Mouse (Mus musculus) megakaryocyte, embryonic 14.5 days (primary cell): Measurements from ENCODE around the gene Klf3.

ENCODE experiments used
- FLI1 ChIP-seq: IDR thresholded peaks from 2 replicates; pipeline ENCODE4 v1.6.1; 2012; ENCODE audit warnings: low read length, inconsistent platforms, mixed read lengths
- GATA1 ChIP-seq: IDR thresholded peaks from 3 replicates; pipeline ENCODE4 v1.6.1; 2012; ENCODE audit warnings: mixed read lengths, low read length, inconsistent platforms, borderline replicate concordance

DNA sequence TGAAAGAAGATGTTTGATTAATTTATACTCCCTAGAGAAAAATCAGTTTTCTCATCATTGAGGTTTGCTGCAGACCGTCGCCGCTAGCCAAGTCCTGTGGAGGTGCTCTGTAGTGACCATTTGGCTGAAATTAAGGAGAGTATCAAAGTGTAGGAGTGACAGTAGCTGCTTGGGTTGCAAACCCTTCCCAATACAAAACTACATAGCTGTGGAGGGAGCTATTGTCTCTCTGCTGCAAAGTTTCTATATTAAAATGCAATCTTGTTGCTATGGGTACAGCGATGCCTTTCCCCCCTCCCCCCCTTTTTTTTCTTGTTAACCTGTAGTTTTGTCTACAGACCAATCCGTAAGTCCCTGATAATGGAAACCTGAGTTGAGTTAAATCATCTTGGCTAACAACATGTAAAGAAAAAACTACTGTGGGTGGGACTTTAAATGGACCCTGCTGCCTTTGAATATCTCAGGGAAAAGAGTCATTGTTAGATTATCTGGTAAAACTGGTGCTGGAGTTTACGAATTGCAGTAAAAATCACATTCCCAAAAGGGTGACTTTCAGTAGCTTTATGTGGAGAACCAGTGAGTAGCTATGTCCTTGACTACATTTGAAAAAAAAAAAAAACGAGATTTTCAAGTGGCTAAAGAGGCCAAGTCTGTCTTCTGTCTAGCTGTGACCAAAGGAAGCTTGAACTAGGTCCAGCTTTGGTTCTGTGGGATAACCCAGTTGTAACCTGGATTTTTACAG lies 2.1 kb downstream of the Klf3 start:
- TF ChIP-seq GATA1 (no peak), FLI1 (no peak)
